Mouse (Mus musculus) MEL (cell line): ENCODE results near the gene Ly9. TPM values are rescaled to one million over a fixed set of nuclear protein-coding genes. Genes with fewer than 3 reads are reported as not detected.
A peak's percentile ranks its signal among the peaks of the same experiment; 100 is the strongest.

Source experiments
- DNase-seq: peaks from one replicate; pipeline ENCODE4 v3.0.0; 2011; ENCODE audit warnings: low read depth, low spot score
- H3K27ac ChIP-seq: 2 replicates; pipeline ENCODE4 v1.5.1; 2012; ENCODE audit warnings: low read depth, mild to moderate bottlenecking, control low read depth, low read length, moderate library complexity; ENCODE audit not compliant: control insufficient read depth
- H3K27me3 ChIP-seq, 2 experiments: fragments of 150-350 bp in 1 of 2; sonication (generic) in 1 of 2; 2 replicates each; pipeline ENCODE4 v1.6.1; 2012; ENCODE audit warnings: low read length in 2 of 2, mild to moderate bottlenecking in 2 of 2, improper control_type of control experiment in 1 of 2, moderate library complexity in 1 of 2; ENCODE audit not compliant: insufficient read depth in 2 of 2, control insufficient read depth in 1 of 2
- H3K36me3 ChIP-seq, 2 experiments: 2 replicates each; pipeline ENCODE4 v1.6.1; 2012 to 2014; ENCODE audit warnings: low read length in 2 of 2, improper control_type of control experiment in 1 of 2, inconsistent platforms in 1 of 2, mild to moderate bottlenecking in 1 of 2; ENCODE audit not compliant: insufficient read depth in 2 of 2, control insufficient read depth in 1 of 2
- H3K4me1 ChIP-seq, 2 experiments: fragments of 150-350 bp in 1 of 2; sonication (generic) in 1 of 2; 2 replicates each; pipeline ENCODE4 v1.6.1; 2012; ENCODE audit warnings: low read length in 2 of 2, improper control_type of control experiment in 1 of 2, mild to moderate bottlenecking in 1 of 2; ENCODE audit not compliant: insufficient read depth in 2 of 2, control insufficient read depth in 1 of 2
- H3K4me3 ChIP-seq, 2 experiments: fragments of 150-350 bp in 1 of 2; sonication (generic) in 1 of 2; 2 replicates each; pipeline ENCODE4 v1.5.1; 2012; ENCODE audit warnings: low read depth in 2 of 2, low read length in 2 of 2, mild to moderate bottlenecking in 2 of 2, moderate library complexity in 2 of 2, control low read depth in 1 of 2, improper control_type of control experiment in 1 of 2; ENCODE audit not compliant: control insufficient read depth in 1 of 2, insufficient read depth in 1 of 2
- H3K79me2 ChIP-seq: 2 replicates; pipeline ENCODE4 v1.6.1; 2012; ENCODE audit warnings: mild to moderate bottlenecking, low read length, moderate library complexity; ENCODE audit not compliant: control insufficient read depth, poor library complexity, insufficient read depth
- H3K9ac ChIP-seq: 2 replicates; pipeline ENCODE4 v1.6.1; 2012; ENCODE audit warnings: low read depth, mild to moderate bottlenecking, control low read depth, low read length, moderate library complexity; ENCODE audit not compliant: control insufficient read depth, poor library complexity, severe bottlenecking
- H3K9me3 ChIP-seq: fragments of 150-350 bp; sonication (generic); replicated peaks from 2 replicates; pipeline ENCODE4 v1.6.1; 2012; ENCODE audit warnings: mild to moderate bottlenecking, low read length, improper control_type of control experiment, moderate library complexity; ENCODE audit not compliant: insufficient read depth
- GATA1 ChIP-seq: IDR thresholded peaks from 2 replicates; pipeline ENCODE4 v1.6.1; 2011; ENCODE audit warnings: low read depth, low read length, improper control_type of control experiment
- USF2 ChIP-seq, 2 experiments: IDR thresholded peaks; 2 replicates each; pipeline ENCODE4 v1.6.1; 2011 to 2012; ENCODE audit warnings: improper control_type of control experiment in 2 of 2, low read length in 2 of 2, borderline replicate concordance in 1 of 2, inconsistent platforms in 1 of 2, low read depth in 1 of 2, mild to moderate bottlenecking in 1 of 2; ENCODE audit not compliant: insufficient read depth in 1 of 2
- polyA plus RNA-seq, 2 experiments: library from polyadenylated mRNA; stranded (reverse) in 1 of 2; unstranded in 1 of 2; fragments of >175 nt in 1 of 2; fragments of >200 nt in 1 of 2; gene quantifications; 2 replicates each; pipeline versions ENCODE4 v1.2.1 to v1.2.4; 2012; ENCODE audit warnings: low replicate concordance in 2 of 2, low read depth in 1 of 2; ENCODE audit not compliant: insufficient read length in 2 of 2, insufficient read depth in 1 of 2, missing spikeins in 1 of 2
- total RNA-seq: library from RNA; depleted of rRNA; stranded (reverse); fragments of 300-350 nt; gene quantifications from 2 replicates; pipeline ENCODE4 v1.2.3, GENCODE M21; 2012; rRNA removed

The Ly9 gene
- total and polyA plus RNA-seq, 3 experiments, result 0.25 TPM; not detected in 2

- DNase-seq, result no peak
- Histone ChIP-seq H3K4me3 (no peak overlapping the region), H3K79me2 (no peaks in the 10 kb centered on the region), H3K9ac (no peak overlapping the region), H3K4me1 (no peaks in the 10 kb centered on the region), H3K9me3 (no peaks in the 10 kb centered on the region), H3K36me3 (no peaks in the 10 kb centered on the region), H3K27me3 (peaks cover 0 to 2% of the 10 kb centered on the region in 2 experiments; a peak in 2 of 4 replicates), H3K27ac (no peak overlapping the region)
- TF ChIP-seq USF2 (IDR thresholded peaks at IDR 0.05; ENCODE audit: borderline replicate concordance in 1 of 2, insufficient read depth in 1 of 2, low read depth in 1 of 2, low read length in 2 of 2) (0 out of 4 replicates have a peak, but pooled peaks of 1 of the 2 experiments have one; percentile 10), GATA1 (no peak)
These were observed 66.5 kb downstream of the Ly9 start for GRCm38 (mm10) chr1:171540694-171541093.

Other genes starting within 250 kb of the Ly9 start
- 0.08 and 0.10 TPM in 2 replicates for gene Klhdc9, start 246.6 kb downstream of the Ly9 start, total RNA-seq
- not detected for gene Klhdc9, start 246.6 kb downstream of the Ly9 start, polyA plus RNA-seq
- 0.04 TPM in 1 of 2 replicates, not detected in the other for gene Nectin4, start 237.3 kb downstream of the Ly9 start, total RNA-seq
- under 1 TPM in 1 of 2 experiments, not detected in 1; 0.15 TPM for gene Nectin4, start 237.3 kb downstream of the Ly9 start, polyA plus RNA-seq
- gene Arhgap30, start 218.5 kb downstream of the Ly9 start, total RNA-seq, result 31.0 and 31.5 TPM in 2 replicates
- 10 to 100 TPM in 1 of 2 experiments, not detected in 1; 41.2 TPM for gene Arhgap30, start 218.5 kb downstream of the Ly9 start, polyA plus RNA-seq
- 50.0 and 56.0 TPM in 2 replicates for gene Usf1, start 196.1 kb downstream of the Ly9 start, total RNA-seq
- gene Usf1, start 196.1 kb downstream of the Ly9 start, polyA plus RNA-seq, result 10 to 100 TPM in 1 of 2 experiments, not detected in 1; 55.0 TPM
- gene Tstd1, start 188.5 kb downstream of the Ly9 start, total RNA-seq, result 0.49 and 0.50 TPM in 2 replicates
- gene Tstd1, start 188.5 kb downstream of the Ly9 start, polyA plus RNA-seq, result 1 to 10 TPM in 1 of 2 experiments, not detected in 1; 1.4 TPM
- gene F11r, start 169.9 kb downstream of the Ly9 start, total RNA-seq, result 0.31 and 0.42 TPM in 2 replicates
- 1 to 10 TPM in 1 of 2 experiments, not detected in 1; 1.8 TPM for gene F11r, start 169.9 kb downstream of the Ly9 start, polyA plus RNA-seq
- gene Alyref2, start 103.9 kb downstream of the Ly9 start, total RNA-seq, result 4.6 and 5.5 TPM in 2 replicates
- 1 to 10 TPM in 1 of 2 experiments, not detected in 1; 8.8 TPM for gene Alyref2, start 103.9 kb downstream of the Ly9 start, polyA plus RNA-seq
- gene Itln1, start 72.1 kb downstream of the Ly9 start, total RNA-seq, result not detected in 2 replicates
- not detected for gene Itln1, start 72.1 kb downstream of the Ly9 start, polyA plus RNA-seq
- gene Cd244a, start 48.2 kb downstream of the Ly9 start, total RNA-seq, result not detected in 2 replicates
- not detected for gene Cd244a, start 48.2 kb downstream of the Ly9 start, polyA plus RNA-seq
- gene Slamf7, start 45.6 kb upstream of the Ly9 start, total RNA-seq, result not detected in 2 replicates
- not detected for gene Slamf7, start 45.6 kb upstream of the Ly9 start, polyA plus RNA-seq
- gene Cd48, start 74.6 kb upstream of the Ly9 start, total RNA-seq, result 84.6 and 108 TPM in 2 replicates
- gene Cd48, start 74.6 kb upstream of the Ly9 start, polyA plus RNA-seq, result 10 to 100 TPM in 1 of 2 experiments, not detected in 1; 64.6 TPM
- 0.72 and 0.73 TPM in 2 replicates for gene Slamf1, start 159.7 kb upstream of the Ly9 start, total RNA-seq
- gene Slamf1, start 159.7 kb upstream of the Ly9 start, polyA plus RNA-seq, result 1 to 10 TPM in 1 of 2 experiments, not detected in 1; 1.3 TPM
- 6.8 and 7.7 TPM in 2 replicates for gene Cd84, start 232.3 kb upstream of the Ly9 start, total RNA-seq
- 10 to 100 TPM in 1 of 2 experiments, not detected in 1; 10.4 TPM for gene Cd84, start 232.3 kb upstream of the Ly9 start, polyA plus RNA-seq